Mouse (Mus musculus): ENCODE measurements around the gene Cdk14. TPM values are rescaled to one million over a fixed set of nuclear protein-coding genes. Genes with fewer than 3 reads are reported as not detected.

Gene Cdk14
- 14.8 and 15.4 TPM in 2 replicates for polyA plus RNA-seq (2011; ENCODE audit: insufficient read depth, insufficient read length, low read depth, missing spikeins)

- H3K27me3 ChIP-seq (ENCODE audit: control insufficient read depth, insufficient read depth, low read length, poor library complexity, severe bottlenecking): no peaks in the 10 kb centered on the region
- no peak within 1 kb of the TSS for H3K9ac ChIP-seq (ENCODE audit: low read depth, poor library complexity, severe bottlenecking)
- no peaks in the 10 kb centered on the region for H3K4me1 ChIP-seq (ENCODE audit: control insufficient read depth, insufficient read depth, low read length)
- H3K4me3 ChIP-seq (ENCODE audit: low read depth, low read length): no peak within 1 kb of the TSS
- H3K36me3 ChIP-seq (ENCODE audit: control insufficient read depth, insufficient read depth, low read length, poor library complexity, severe bottlenecking): no peaks in the 10 kb centered on the region
- no peak for TF ChIP-seq CTCF (IDR thresholded peaks at IDR 0.05; ENCODE audit: low read depth, low read length)
- TF ChIP-seq EP300 (IDR thresholded peaks at IDR 0.05; ENCODE audit: insufficient read depth, low read depth, low read length): no peak
- TF ChIP-seq POLR2A (IDR thresholded peaks at IDR 0.05; ENCODE audit: insufficient read depth, low read length): no peak
- no peaks in the 10 kb centered on the region for H3K9me3 ChIP-seq (replicated peaks; ENCODE audit: control insufficient read depth, insufficient read depth, low read length, poor library complexity, severe bottlenecking)
- no peak within 1 kb of the TSS for H3K27ac ChIP-seq (ENCODE audit: insufficient read depth, low read length)
Observed at GRCm38 (mm10) chr5:5419992-5420455, at the start of gene Cdk14. Cdk14 (minus strand) TSS chr5:5420312.

- Histone ChIP-seq H3K4me1 (ENCODE audit: control insufficient read depth, insufficient read depth, low read length) (no peaks in the 10 kb centered on the region), H3K27me3 (ENCODE audit: control insufficient read depth, insufficient read depth, low read length, poor library complexity, severe bottlenecking) (no peaks in the 10 kb centered on the region), H3K9ac (ENCODE audit: low read depth, poor library complexity, severe bottlenecking) (no peak overlapping the region), H3K36me3 (ENCODE audit: control insufficient read depth, insufficient read depth, low read length, poor library complexity, severe bottlenecking) (no peaks in the 10 kb centered on the region), H3K27ac (ENCODE audit: insufficient read depth, low read length) (no peak overlapping the region), H3K9me3 (replicated peaks; ENCODE audit: control insufficient read depth, insufficient read depth, low read length, poor library complexity, severe bottlenecking) (peaks cover 3% of the 10 kb centered on the region; the same call in 1 of the 2 replicates), H3K4me3 (ENCODE audit: low read depth, low read length) (no peak overlapping the region)
- TF ChIP-seq CTCF (IDR thresholded peaks at IDR 0.05; ENCODE audit: low read depth, low read length) (no peak), POLR2A (IDR thresholded peaks at IDR 0.05; ENCODE audit: insufficient read depth, low read length) (no peak), EP300 (IDR thresholded peaks at IDR 0.05; ENCODE audit: insufficient read depth, low read depth, low read length) (no peak)
Observed at GRCm38 (mm10) chr5:5465256-5465655, 45.1 kb upstream of the Cdk14 start.

GRCm38 (mm10) chr5:5431746-5432438 lies 11.8 kb upstream of the Cdk14 start:
- no peaks in the 10 kb centered on the region for H3K27me3 ChIP-seq (ENCODE audit: control insufficient read depth, insufficient read depth, low read length, poor library complexity, severe bottlenecking)
- H3K9me3 ChIP-seq (replicated peaks; ENCODE audit: control insufficient read depth, insufficient read depth, low read length, poor library complexity, severe bottlenecking): no peaks in the 10 kb centered on the region
- H3K36me3 ChIP-seq (ENCODE audit: control insufficient read depth, insufficient read depth, low read length, poor library complexity, severe bottlenecking): no peaks in the 10 kb centered on the region
- H3K27ac ChIP-seq (ENCODE audit: insufficient read depth, low read length): no peak overlapping the region
- no peak overlapping the region for H3K9ac ChIP-seq (ENCODE audit: low read depth, poor library complexity, severe bottlenecking)
- TF ChIP-seq POLR2A (IDR thresholded peaks at IDR 0.05; ENCODE audit: insufficient read depth, low read length): no peak
- TF ChIP-seq EP300 (IDR thresholded peaks at IDR 0.05; ENCODE audit: insufficient read depth, low read depth, low read length): no peak
- no peak for TF ChIP-seq CTCF (IDR thresholded peaks at IDR 0.05; ENCODE audit: low read depth, low read length)
- no peak overlapping the region for H3K4me3 ChIP-seq (ENCODE audit: low read depth, low read length)
- no peaks in the 10 kb centered on the region for H3K4me1 ChIP-seq (ENCODE audit: control insufficient read depth, insufficient read depth, low read length)

GRCm38 (mm10) chr5:5423723-5424171 lies 3.6 kb upstream of the Cdk14 start:
- no peaks in the 10 kb centered on the region for H3K9me3 ChIP-seq (replicated peaks; ENCODE audit: control insufficient read depth, insufficient read depth, low read length, poor library complexity, severe bottlenecking)
- no peaks in the 10 kb centered on the region for H3K27me3 ChIP-seq (ENCODE audit: control insufficient read depth, insufficient read depth, low read length, poor library complexity, severe bottlenecking)
- no peak overlapping the region for H3K27ac ChIP-seq (ENCODE audit: insufficient read depth, low read length)
- no peak overlapping the region for H3K4me3 ChIP-seq (ENCODE audit: low read depth, low read length)
- no peaks in the 10 kb centered on the region for H3K36me3 ChIP-seq (ENCODE audit: control insufficient read depth, insufficient read depth, low read length, poor library complexity, severe bottlenecking)
- no peaks in the 10 kb centered on the region for H3K4me1 ChIP-seq (ENCODE audit: control insufficient read depth, insufficient read depth, low read length)
- no peak for TF ChIP-seq CTCF (IDR thresholded peaks at IDR 0.05; ENCODE audit: low read depth, low read length)
- no peak for TF ChIP-seq POLR2A (IDR thresholded peaks at IDR 0.05; ENCODE audit: insufficient read depth, low read length)
- no peak for TF ChIP-seq EP300 (IDR thresholded peaks at IDR 0.05; ENCODE audit: insufficient read depth, low read depth, low read length)
- H3K9ac ChIP-seq (ENCODE audit: low read depth, poor library complexity, severe bottlenecking): no peak overlapping the region

GRCm38 (mm10) chr5:5423081-5423480 lies 3.0 kb upstream of the Cdk14 start:
- H3K9me3 ChIP-seq (replicated peaks; ENCODE audit: control insufficient read depth, insufficient read depth, low read length, poor library complexity, severe bottlenecking): no peaks in the 10 kb centered on the region
- no peaks in the 10 kb centered on the region for H3K27me3 ChIP-seq (ENCODE audit: control insufficient read depth, insufficient read depth, low read length, poor library complexity, severe bottlenecking)
- no peak for TF ChIP-seq EP300 (IDR thresholded peaks at IDR 0.05; ENCODE audit: insufficient read depth, low read depth, low read length)
- no peak for TF ChIP-seq CTCF (IDR thresholded peaks at IDR 0.05; ENCODE audit: low read depth, low read length)
- TF ChIP-seq POLR2A (IDR thresholded peaks at IDR 0.05; ENCODE audit: insufficient read depth, low read length): no peak
- H3K4me3 ChIP-seq (ENCODE audit: low read depth, low read length): no peak overlapping the region
- no peak overlapping the region for H3K27ac ChIP-seq (ENCODE audit: insufficient read depth, low read length)
- no peaks in the 10 kb centered on the region for H3K36me3 ChIP-seq (ENCODE audit: control insufficient read depth, insufficient read depth, low read length, poor library complexity, severe bottlenecking)
- H3K9ac ChIP-seq (ENCODE audit: low read depth, poor library complexity, severe bottlenecking): no peak overlapping the region
- H3K4me1 ChIP-seq (ENCODE audit: control insufficient read depth, insufficient read depth, low read length): no peaks in the 10 kb centered on the region

- Histone ChIP-seq H3K4me1 (ENCODE audit: control insufficient read depth, insufficient read depth, low read length) (no peaks in the 10 kb centered on the region), H3K9ac (ENCODE audit: low read depth, poor library complexity, severe bottlenecking) (no peak overlapping the region), H3K27ac (ENCODE audit: insufficient read depth, low read length) (no peak overlapping the region), H3K4me3 (ENCODE audit: low read depth, low read length) (no peak overlapping the region), H3K27me3 (ENCODE audit: control insufficient read depth, insufficient read depth, low read length, poor library complexity, severe bottlenecking) (no peaks in the 10 kb centered on the region), H3K36me3 (ENCODE audit: control insufficient read depth, insufficient read depth, low read length, poor library complexity, severe bottlenecking) (no peaks in the 10 kb centered on the region), H3K9me3 (replicated peaks; ENCODE audit: control insufficient read depth, insufficient read depth, low read length, poor library complexity, severe bottlenecking) (no peaks in the 10 kb centered on the region)
- TF ChIP-seq CTCF (IDR thresholded peaks at IDR 0.05; ENCODE audit: low read depth, low read length) (no peak), POLR2A (IDR thresholded peaks at IDR 0.05; ENCODE audit: insufficient read depth, low read length) (no peak), EP300 (IDR thresholded peaks at IDR 0.05; ENCODE audit: insufficient read depth, low read depth, low read length) (no peak)
Observed at GRCm38 (mm10) chr5:5421439-5421838, 1.3 kb upstream of the Cdk14 start.
